Mouse (Mus musculus) gonadal fat pad, adult 2 months (tissue): ENCODE data around the gene Zfp839. TPM values are rescaled to one million over a fixed set of nuclear protein-coding genes. Genes with fewer than 3 reads are reported as not detected.

Source experiments
- DNase-seq: peaks from one replicate; pipeline ENCODE4 v3.0.0-alpha.2; 2012; ENCODE audit warnings: low read depth
- polyA plus RNA-seq: library from polyadenylated mRNA; depleted of rRNA; stranded (reverse); fragments of >200 nt; gene quantifications from 2 replicates; pipeline ENCODE4 v1.2.3, GENCODE M21; 2012; rRNA removed

Gene Zfp839
- polyA plus RNA-seq = 7.0 and 8.2 TPM in 2 replicates

GRCm38 (mm10) chr12:110850010-110850928 lies at the start of gene Zfp839:
Gene Zfp839, plus strand, starts transcription at chr12:110850253.
- no peak for DNase-seq

DNA sequence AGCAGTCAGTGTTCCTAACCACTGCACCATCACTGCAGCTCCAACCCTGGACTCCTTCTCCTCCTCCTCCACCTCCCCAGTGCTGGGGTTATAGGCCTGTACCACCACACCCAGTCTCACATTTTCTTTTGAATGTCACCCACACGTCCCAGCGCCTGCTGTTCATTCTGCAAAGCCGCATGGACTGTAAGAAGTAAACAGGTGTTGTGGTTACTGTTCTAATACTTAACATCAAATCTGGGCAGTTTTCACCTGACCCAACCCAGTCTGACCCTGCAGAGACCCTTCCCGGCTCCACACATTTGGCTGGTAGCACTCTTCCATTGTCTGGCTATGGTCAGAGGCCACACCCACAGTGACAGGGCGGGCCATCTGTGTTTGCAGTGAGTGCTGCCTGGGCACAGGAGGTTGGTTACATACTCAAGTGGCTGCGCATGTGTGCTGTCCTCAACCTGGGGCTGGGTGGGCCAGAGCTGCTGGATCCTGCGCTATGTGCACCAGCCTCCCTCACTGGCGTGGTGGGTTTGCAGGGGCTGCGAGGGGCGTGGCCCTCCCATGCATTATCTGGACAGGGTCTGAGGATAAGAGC lies 48.1 kb upstream of the Zfp839 start:
- DNase-seq = no peak

- no peak for DNase-seq
Observed at GRCm38 (mm10) chr12:110802674-110803297, 47.3 kb upstream of the Zfp839 start.

DNA sequence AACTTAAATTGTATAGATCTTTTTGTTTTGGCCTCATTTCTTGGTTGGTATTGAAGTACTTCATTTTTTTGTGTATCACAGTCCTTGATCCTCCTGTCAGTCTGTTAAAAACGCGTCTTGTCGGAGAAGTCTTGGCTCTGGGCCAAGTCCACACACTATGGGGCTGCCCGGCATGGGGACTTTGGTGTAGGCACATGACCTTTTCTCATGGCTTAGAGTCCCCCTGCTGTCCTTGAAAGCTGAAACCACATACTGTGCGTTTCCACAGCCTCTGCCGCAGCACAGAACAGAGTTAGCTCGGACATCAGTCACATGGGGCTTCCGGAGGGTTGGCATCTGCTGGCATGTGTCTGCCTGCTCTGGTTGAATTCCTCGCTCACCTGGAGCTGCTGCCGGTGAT lies 45.8 kb upstream of the Zfp839 start:
- DNase-seq = no peak

GRCm38 (mm10) chr12:110806301-110806970 lies 43.6 kb upstream of the Zfp839 start:
- DNase-seq = no peak

DNA sequence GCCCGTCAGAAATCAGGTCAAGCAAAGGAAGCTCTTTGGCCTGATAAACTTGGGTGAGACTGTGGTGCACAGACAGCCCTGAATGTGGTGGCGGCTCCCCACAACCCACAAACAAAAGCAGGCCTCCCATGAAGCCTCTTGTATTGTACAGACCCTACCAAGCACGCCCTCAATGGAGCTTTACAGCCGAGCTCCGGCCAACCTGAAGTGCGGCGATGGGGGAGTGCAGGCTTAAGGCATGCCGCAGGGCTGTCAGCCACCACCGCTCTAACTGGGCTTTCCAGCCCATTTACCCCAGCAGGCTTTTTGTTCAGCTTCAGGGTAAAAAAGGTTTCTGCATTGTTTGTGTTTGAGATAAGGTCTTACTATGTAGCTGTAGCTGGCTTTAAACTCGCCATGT lies 41.6 kb upstream of the Zfp839 start:
- no peak for DNase-seq

- DNase-seq = no peak
Observed at GRCm38 (mm10) chr12:110808848-110809247, 41.2 kb upstream of the Zfp839 start.

GRCm38 (mm10) chr12:110813132-110813531 lies 36.9 kb upstream of the Zfp839 start:
- DNase-seq = no peak

DNA sequence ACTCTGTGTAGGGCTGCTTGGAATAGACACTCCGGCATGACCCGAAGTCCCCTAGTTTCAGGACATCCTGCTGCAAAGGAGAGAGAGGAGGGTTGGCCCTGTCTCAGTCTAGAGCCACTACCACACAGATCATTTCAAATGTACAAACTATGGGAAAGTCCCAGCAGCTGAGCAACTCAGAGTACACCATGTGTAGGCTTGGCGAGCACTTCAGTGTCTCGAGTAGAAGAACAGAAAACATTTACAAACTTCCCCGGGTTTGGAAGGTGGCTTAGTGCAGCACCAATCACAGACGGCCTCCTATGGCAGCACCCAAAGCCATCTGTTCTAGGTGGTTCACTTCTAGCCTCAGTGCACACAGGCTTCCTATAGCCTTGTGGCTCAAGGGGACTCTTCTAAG lies 36.4 kb upstream of the Zfp839 start:
- DNase-seq = no peak

DNA sequence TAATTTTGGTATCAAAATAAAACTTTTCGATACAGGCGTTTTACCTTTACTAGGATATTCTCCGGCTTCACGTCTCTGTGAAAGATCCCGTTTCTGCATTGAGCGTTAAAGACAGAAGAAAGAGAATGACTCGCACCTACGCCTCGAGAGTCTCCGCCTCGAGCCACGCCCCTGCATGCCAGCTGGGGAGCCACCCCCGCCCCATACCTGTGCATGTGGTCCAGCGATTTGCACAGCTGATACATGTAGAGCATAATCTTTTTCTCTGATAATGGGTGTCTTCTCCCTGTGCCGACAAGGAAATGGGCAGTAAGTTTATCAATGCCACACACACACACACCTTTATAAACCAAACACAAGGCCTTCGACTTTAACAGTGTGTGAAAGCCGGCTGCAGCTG lies 35.1 kb upstream of the Zfp839 start:
- no peak for DNase-seq

- no peak for DNase-seq
Observed at GRCm38 (mm10) chr12:110816833-110817232, 33.2 kb upstream of the Zfp839 start.

- no peak for DNase-seq
Observed at GRCm38 (mm10) chr12:110819367-110819766, 30.7 kb upstream of the Zfp839 start.

DNA sequence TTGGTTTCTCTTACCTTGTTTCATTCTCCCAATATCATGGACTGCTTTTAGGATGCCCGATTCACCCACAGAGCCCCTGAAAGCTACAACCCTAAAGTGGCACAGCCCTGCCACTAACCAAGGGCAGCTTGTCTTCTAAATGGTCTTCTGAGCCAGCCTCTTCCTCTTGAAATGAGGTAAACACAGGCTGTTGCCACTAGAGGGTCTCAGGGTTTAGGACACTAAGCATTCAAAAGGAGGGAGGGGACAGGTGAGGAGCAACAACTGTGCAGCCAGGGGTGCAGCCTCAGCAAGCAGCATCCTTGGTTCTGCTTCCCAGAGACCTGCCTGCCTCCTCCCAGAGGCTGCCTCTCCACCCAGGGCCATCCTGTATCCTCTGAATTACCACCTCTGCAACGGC lies 28.3 kb upstream of the Zfp839 start:
- no peak for DNase-seq

DNA sequence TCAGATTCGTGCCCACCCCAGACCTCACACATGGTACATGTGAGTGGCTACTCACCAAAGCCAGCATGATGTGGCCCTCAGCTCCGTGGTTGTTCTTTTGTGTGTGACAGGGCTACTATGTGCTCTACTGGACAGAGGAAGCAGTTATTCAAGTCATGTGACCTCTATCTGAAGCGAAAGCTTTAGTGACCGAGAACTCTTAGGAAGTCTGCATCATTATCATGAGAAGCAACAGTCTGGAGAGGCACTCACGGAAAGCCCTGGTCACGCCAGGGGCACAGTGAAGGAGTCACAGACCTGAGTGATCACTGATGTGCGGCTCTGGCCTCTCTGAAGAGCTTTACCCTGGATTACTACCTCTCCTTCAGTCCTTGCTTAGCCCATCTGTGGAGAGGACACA lies 27.7 kb upstream of the Zfp839 start:
- no peak for DNase-seq

- DNase-seq = no peak
Observed at GRCm38 (mm10) chr12:110828908-110829307, 21.1 kb upstream of the Zfp839 start.

DNA sequence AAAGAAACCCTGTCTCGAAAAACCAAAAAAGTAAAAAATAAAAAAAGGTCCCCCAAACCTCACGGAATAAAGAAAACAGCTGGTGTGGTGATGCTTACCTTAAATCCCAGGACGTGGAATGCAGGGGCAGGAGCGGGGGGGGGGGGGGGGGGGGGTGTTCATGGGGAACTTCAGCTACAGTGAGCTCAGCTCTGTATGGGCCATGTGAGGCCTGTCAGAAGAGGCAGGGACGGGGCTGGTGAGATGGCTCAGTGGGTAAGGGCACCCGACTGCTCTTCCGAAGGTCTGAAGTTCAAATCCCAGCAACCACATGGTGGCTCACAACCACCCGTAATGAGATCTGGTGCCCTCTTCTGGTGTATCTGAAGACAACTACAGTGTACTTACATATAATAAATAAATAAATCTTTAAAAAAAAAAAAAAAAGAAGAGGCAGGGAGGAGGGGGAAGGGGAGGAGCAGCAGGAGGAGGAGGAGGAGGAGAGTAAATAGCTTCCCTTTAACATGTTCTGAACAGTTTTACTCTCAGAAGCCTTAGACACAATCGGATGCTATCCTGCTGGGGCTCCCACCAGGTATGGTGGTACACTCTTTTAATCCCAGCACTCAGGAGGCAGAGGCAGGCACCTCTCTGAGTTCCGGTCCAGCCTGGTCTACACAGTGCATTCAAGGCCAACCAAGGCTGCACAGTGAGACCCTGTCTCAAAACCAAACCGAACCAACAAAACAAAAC lies 19.6 kb upstream of the Zfp839 start:
- no peak for DNase-seq

GRCm38 (mm10) chr12:110835182-110835581 lies 14.9 kb upstream of the Zfp839 start:
- DNase-seq = no peak

DNA sequence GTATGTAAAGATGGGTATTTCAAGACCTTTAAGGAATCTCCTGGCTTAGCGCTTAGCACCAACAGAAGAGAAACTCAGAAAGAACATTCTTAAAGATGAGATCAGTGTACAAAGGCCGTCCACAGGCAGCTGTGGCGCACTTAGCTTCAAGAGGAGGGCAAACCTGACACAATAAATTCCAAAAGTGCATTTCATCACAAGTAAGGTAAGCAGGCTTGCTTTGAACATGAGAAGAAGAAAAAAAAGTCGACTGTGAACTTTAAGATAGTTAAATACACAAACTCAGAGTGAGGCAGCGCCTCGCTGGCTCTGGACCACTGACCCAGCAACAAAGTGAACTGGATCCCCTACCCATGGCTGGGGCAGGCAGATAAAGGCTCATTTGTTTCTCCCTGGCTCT lies 13.3 kb upstream of the Zfp839 start:
- no peak for DNase-seq

- no peak for DNase-seq
Observed at GRCm38 (mm10) chr12:110837192-110837841, 12.7 kb upstream of the Zfp839 start.

- DNase-seq = no peak
Observed at GRCm38 (mm10) chr12:110837850-110838249, 12.2 kb upstream of the Zfp839 start.
